Mouse (Mus musculus) intestine, embryonic 16.5 days (tissue): Measurements from ENCODE around the gene Nsl1. TPM values are rescaled to one million over a fixed set of nuclear protein-coding genes. Genes with fewer than 3 reads are reported as not detected.

Source experiments
- ATAC-seq: fragments of 200-750 bp; cut with Nextera tagmentation; 2 replicates; pipeline ENCODE4 v1.8.0; 2017; ENCODE audit warnings: moderate TSS enrichment, moderate library complexity
- H3K27ac ChIP-seq: fragments of 300-500 bp; sonication (generic); 2 replicates; pipeline ENCODE4 v1.5.1; 2014; ENCODE audit warnings: mild to moderate bottlenecking, low read length
- H3K27me3 ChIP-seq: fragments of 300-500 bp; sonication (generic); replicated peaks from 2 replicates; pipeline ENCODE4 v1.6.1; 2014; ENCODE audit warnings: low read length, control low read depth, mixed read lengths; ENCODE audit not compliant: control insufficient read depth, insufficient read depth
- H3K36me3 ChIP-seq: fragments of 300-500 bp; sonication (generic); 2 replicates; pipeline ENCODE4 v1.6.1; 2014; ENCODE audit warnings: low read length, control low read depth; ENCODE audit not compliant: control insufficient read depth, insufficient read depth
- H3K4me1 ChIP-seq: fragments of 300-500 bp; sonication (generic); 2 replicates; pipeline ENCODE4 v1.6.1; 2014; ENCODE audit warnings: low read length, control low read depth, mixed read lengths; ENCODE audit not compliant: control insufficient read depth, insufficient read depth
- H3K4me2 ChIP-seq: fragments of 300-500 bp; sonication (generic); 2 replicates; pipeline ENCODE4 v1.6.1; 2014; ENCODE audit warnings: low read depth, low read length, control low read depth
- H3K4me3 ChIP-seq: fragments of 300-500 bp; sonication (generic); 2 replicates; pipeline ENCODE4 v1.5.1; 2014; ENCODE audit warnings: mild to moderate bottlenecking, low read length
- H3K9ac ChIP-seq: fragments of 300-500 bp; sonication (generic); 2 replicates; pipeline ENCODE4 v1.6.1; 2014; ENCODE audit warnings: low read depth, low read length
- H3K9me3 ChIP-seq: fragments of 300-500 bp; sonication (generic); 2 replicates; pipeline ENCODE4 v1.6.1; 2016; ENCODE audit warnings: low read length, control low read depth; ENCODE audit not compliant: control insufficient read depth
- WGBS: fragments of 180-500 bp; shearing (Covaris S2); extraction: QIAGEN DNeasy Blood & Tissue Kit; methylation state at CpG from one replicate; pipeline ENCODE4 v1.1.7; 2014; 5-methylcytosine and 5-hydroxymethylcytosine counted together
- polyA plus RNA-seq: library from polyadenylated mRNA; unstranded; fragments of >200 nt; fragmentation: Nextera tagmentation; extraction: Ambion mirVana; gene quantifications from 2 replicates; pipeline ENCODE4 v1.2.1, GENCODE M21; 2015

Nsl1 gene
- polyA plus RNA-seq, 1 experiment from 2014 or later, result 16.2 TPM

- H3K27ac ChIP-seq, result 0 out of 2 replicates have a peak overlapping the region, but pooled peaks have one; percentile 15
- no peak overlapping the region for H3K4me2 ChIP-seq
- H3K4me1 ChIP-seq, result no peaks in the 10 kb centered on the region; the same call in none of the 2 replicates
- no peaks in the 10 kb centered on the region for H3K36me3 ChIP-seq
- no peak overlapping the region for H3K9ac ChIP-seq
- ATAC-seq, result peak; percentile 56; the same call in 1 of the 2 replicates
- H3K9me3 ChIP-seq, result no peaks in the 10 kb centered on the region
- no peaks in the 10 kb centered on the region for H3K27me3 ChIP-seq
- no peak overlapping the region for H3K4me3 ChIP-seq
- WGBS, result 54% methylated on average over 8 of the region's 8 CpGs
These were observed 48.3 kb downstream of the Nsl1 start for GRCm38 (mm10) chr1:191111146-191111545.

- Histone ChIP-seq H3K4me3 (no peak overlapping the region), H3K4me1 (no peaks in the 10 kb centered on the region; the same call in 1 of the 2 replicates), H3K9ac (no peak overlapping the region), H3K4me2 (no peak overlapping the region), H3K27me3 (no peaks in the 10 kb centered on the region), H3K27ac (peak overlapping the region; percentile 54; the same call in 1 of the 2 replicates), H3K9me3 (no peaks in the 10 kb centered on the region), H3K36me3 (no peaks in the 10 kb centered on the region)
- ATAC-seq, result no peak
- 68% methylated on average over 7 of the region's 7 CpGs for WGBS
These were observed 52.1 kb downstream of the Nsl1 start for GRCm38 (mm10) chr1:191114868-191115267.

GRCm38 (mm10) chr1:191115514-191116238 lies 52.9 kb downstream of the Nsl1 start:
- Histone ChIP-seq H3K27ac (peak overlapping the region; percentile 54), H3K9me3 (no peaks in the 10 kb centered on the region), H3K27me3 (no peaks in the 10 kb centered on the region), H3K9ac (no peak overlapping the region), H3K4me2 (no peak overlapping the region), H3K4me3 (no peak overlapping the region), H3K36me3 (no peaks in the 10 kb centered on the region), H3K4me1 (no peaks in the 10 kb centered on the region; the same call in 1 of the 2 replicates)
- WGBS, result 75% methylated on average over 11 of the region's 11 CpGs
- ATAC-seq, result no peak

GRCm38 (mm10) chr1:191122744-191123143 lies 59.9 kb downstream of the Nsl1 start:
- H3K27me3 ChIP-seq, result no peaks in the 10 kb centered on the region
- no peaks in the 10 kb centered on the region for H3K36me3 ChIP-seq
- no peak for ATAC-seq
- H3K4me2 ChIP-seq, result no peak overlapping the region
- no peak overlapping the region for H3K4me3 ChIP-seq
- H3K9me3 ChIP-seq, result no peaks in the 10 kb centered on the region
- H3K4me1 ChIP-seq, result no peaks in the 10 kb centered on the region
- H3K27ac ChIP-seq, result no peak overlapping the region
- WGBS, result 59% methylated on average over 3 of the region's 3 CpGs
- no peak overlapping the region for H3K9ac ChIP-seq

- H3K4me3 ChIP-seq, result no peak overlapping the region
- H3K27me3 ChIP-seq, result no peaks in the 10 kb centered on the region
- H3K9me3 ChIP-seq, result no peaks in the 10 kb centered on the region
- no peak overlapping the region for H3K27ac ChIP-seq
- no peaks in the 10 kb centered on the region for H3K36me3 ChIP-seq
- no peak overlapping the region for H3K9ac ChIP-seq
- ATAC-seq, result no peak
- 77% methylated on average over 2 of the region's 2 CpGs for WGBS
- H3K4me1 ChIP-seq, result no peaks in the 10 kb centered on the region
- no peak overlapping the region for H3K4me2 ChIP-seq
These were observed 60.9 kb downstream of the Nsl1 start for GRCm38 (mm10) chr1:191123696-191124095.

GRCm38 (mm10) chr1:191124288-191124687 lies 61.5 kb downstream of the Nsl1 start:
- no peaks in the 10 kb centered on the region for H3K9me3 ChIP-seq
- WGBS, result 66% methylated on average over 4 of the region's 4 CpGs
- no peak overlapping the region for H3K9ac ChIP-seq
- no peak overlapping the region for H3K4me3 ChIP-seq
- no peak for ATAC-seq
- H3K4me2 ChIP-seq, result no peak overlapping the region
- H3K4me1 ChIP-seq, result no peaks in the 10 kb centered on the region
- no peak overlapping the region for H3K27ac ChIP-seq
- H3K36me3 ChIP-seq, result no peaks in the 10 kb centered on the region
- no peaks in the 10 kb centered on the region for H3K27me3 ChIP-seq

- Histone ChIP-seq H3K4me3 (peak overlapping the region; percentile 38), H3K9me3 (no peaks in the 10 kb centered on the region), H3K36me3 (no peaks in the 10 kb centered on the region), H3K4me1 (no peaks in the 10 kb centered on the region), H3K4me2 (peak overlapping the region; percentile 60), H3K27me3 (no peaks in the 10 kb centered on the region), H3K9ac (peak overlapping the region; percentile 55), H3K27ac (no peak overlapping the region)
- ATAC-seq, result peak; percentile 96
- WGBS, result 16% methylated on average over 38 of the region's 38 CpGs
These were observed 63.2 kb downstream of the Nsl1 start for GRCm38 (mm10) chr1:191125811-191126638.

GRCm38 (mm10) chr1:191131692-191132091 lies 68.9 kb downstream of the Nsl1 start:
- ATAC-seq, result no peak
- WGBS, result 91% methylated on average over 2 of the region's 2 CpGs
- H3K4me3 ChIP-seq, result no peak overlapping the region
- no peaks in the 10 kb centered on the region for H3K36me3 ChIP-seq
- H3K27ac ChIP-seq, result no peak overlapping the region
- no peaks in the 10 kb centered on the region for H3K9me3 ChIP-seq
- H3K27me3 ChIP-seq, result no peaks in the 10 kb centered on the region
- H3K4me2 ChIP-seq, result no peak overlapping the region
- H3K9ac ChIP-seq, result no peak overlapping the region
- peaks cover 9% of the 10 kb centered on the region for H3K4me1 ChIP-seq

GRCm38 (mm10) chr1:191132240-191132639 lies 69.4 kb downstream of the Nsl1 start:
- no peak overlapping the region for H3K9ac ChIP-seq
- peaks cover 9% of the 10 kb centered on the region for H3K4me1 ChIP-seq
- ATAC-seq, result peak; percentile 19; the same call in 1 of the 2 replicates
- H3K4me2 ChIP-seq, result no peak overlapping the region
- no peaks in the 10 kb centered on the region for H3K9me3 ChIP-seq
- WGBS, result 62% methylated on average over 5 of the region's 5 CpGs
- H3K27ac ChIP-seq, result no peak overlapping the region
- no peaks in the 10 kb centered on the region for H3K36me3 ChIP-seq
- no peaks in the 10 kb centered on the region for H3K27me3 ChIP-seq
- no peak overlapping the region for H3K4me3 ChIP-seq
